Mouse (Mus musculus): ENCODE data around the gene Plscr1.

Plscr1 gene

DNA sequence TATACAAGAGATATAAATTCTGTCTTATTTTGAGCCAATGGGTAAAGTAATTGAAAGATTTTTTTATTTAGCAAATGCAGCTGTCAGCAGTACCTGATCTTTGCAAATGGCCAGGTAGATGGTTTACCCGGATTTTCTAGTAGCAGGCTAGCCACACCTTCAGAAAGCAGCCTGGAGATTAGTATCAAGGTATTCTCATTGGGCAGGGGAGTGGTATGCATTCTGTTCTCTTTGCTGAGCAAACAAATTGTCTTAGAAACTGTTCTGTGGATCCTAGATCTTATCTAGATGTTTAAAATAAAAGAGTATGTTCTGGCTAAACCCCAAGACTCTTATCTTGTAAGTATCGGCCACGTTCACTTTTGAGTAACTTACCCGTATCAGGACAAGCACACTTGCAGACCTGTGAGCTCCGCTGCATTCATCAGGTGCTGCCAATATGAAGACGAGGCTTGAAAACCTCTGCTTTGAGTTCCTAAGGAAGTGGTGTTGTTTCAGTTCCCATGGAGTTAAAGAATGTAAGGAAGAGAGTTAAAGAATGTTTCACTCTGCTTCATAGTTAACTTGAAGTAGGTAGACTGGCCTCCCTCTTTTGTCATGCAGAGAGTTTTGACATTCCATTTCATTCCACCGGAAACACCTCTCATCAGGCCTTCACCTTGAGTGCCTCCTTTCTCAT is 11.1 kb downstream of the Plscr1 start:
- DNase-seq: peak in 1 of 2 experiments; percentile 48

DNA sequence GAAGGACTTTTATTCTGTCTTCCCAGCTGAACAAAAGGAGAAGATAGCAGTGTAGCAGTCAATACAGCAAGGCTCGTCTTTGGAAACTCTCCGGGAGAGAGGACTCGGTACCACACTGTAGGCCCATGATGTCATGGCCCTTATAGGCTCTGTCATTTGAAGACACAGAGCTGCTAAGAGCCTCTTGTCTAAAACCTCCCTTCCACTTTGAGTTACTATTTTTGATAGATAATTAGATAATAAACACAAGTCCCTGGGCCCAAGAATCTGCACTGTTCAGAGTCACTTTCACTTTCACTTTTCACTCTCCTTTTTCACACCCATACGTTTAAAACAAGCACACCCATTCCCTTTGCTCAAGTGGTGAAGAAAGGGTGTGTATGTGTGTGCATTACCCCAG is 16.2 kb downstream of the Plscr1 start:
- DNase-seq: no peak

DNA sequence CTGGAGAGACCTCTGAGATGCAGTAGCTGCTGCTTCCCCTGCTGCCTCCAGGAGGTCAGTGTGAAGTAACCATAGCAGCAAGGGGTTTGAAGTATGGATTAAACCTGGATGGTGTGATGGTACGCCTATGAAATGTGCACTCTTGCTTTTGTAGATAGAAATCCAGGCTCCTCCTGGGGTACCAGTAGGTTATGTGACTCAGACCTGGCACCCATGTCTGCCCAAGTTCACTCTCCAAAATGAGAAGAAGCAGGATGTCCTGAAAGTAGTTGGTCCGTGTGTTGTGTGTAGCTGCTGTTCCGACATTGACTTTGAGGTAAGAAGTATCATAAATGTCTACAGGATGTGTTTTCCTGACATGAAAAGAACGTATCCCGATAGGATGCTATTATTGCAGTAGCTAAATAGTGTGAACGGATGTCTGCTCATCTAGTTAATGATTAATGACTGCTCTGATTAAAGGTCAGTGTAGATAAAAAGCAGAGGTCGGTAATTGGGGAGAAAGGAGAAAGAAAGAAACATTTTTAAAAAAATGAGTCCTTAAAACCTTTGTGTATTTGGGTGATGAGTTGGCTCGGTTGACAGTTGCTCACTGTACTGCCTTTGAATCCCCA is 17.1 kb downstream of the Plscr1 start:
- DNase-seq: no peak

DNA sequence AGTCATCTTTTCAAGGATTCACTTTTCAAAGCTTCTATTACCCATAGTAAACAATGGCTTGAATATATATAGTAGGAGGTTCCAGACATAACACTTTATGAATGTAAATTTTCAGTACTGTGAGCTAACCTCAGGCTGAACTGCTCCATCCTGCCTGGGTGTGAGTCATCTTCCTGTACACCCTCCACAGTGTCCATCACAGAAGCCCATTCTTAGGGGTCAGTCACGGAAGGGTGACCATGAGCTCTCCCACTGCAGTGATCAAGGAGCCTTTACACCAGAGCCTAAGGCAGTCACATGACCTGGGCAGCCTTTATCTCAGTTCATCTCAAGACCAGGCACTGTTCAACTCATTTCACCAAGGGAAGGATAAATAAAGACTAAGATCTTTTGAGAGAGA is 18.2 kb downstream of the Plscr1 start:
- no peak for DNase-seq

DNA sequence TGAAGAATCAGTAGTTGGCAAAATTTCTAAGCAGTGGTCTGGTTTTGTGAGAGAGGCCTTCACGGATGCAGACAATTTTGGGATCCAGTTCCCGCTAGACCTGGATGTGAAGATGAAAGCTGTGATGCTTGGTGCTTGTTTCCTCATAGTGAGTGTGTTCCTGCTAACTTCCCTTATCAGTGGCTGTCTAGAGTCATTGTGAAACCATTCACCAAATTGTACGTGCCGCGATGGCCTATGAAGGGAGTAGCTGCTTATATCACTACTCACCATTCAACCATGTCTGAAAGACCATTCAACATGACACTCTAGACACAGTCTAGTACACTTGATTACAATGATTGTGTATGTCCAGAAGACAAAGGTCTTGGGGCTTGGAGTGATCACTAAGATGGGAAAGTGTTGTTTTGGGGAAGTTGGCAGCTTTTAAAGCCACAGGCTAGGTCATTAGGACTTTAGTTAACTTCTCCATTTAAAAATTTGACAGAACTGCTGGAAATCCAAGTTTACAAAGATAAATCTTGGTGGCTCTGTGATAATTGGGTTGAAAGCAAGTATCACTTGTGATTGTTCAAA is 20.4 kb downstream of the Plscr1 start:
- no peak for DNase-seq

DNA sequence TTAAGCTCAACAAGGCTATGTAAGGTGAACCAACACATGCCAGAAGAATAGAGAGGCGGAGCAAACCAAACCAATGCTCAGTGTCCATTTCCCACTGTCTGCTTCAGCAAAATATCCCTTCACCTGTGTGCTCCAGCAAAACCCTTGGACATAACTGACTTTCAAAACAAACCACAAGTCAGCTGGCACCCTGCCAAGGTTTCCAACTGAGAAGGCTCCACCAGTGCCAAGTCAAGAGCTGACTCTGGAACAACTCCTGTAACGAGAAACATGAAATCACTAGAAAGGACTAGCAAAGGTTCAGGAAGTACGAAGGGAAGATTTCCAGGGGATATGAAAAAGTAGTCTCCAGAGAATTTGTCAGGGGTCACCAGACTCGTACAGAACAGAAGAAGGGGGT is 21.4 kb downstream of the Plscr1 start:
- DNase-seq: peak; percentile 55 to 64

DNA sequence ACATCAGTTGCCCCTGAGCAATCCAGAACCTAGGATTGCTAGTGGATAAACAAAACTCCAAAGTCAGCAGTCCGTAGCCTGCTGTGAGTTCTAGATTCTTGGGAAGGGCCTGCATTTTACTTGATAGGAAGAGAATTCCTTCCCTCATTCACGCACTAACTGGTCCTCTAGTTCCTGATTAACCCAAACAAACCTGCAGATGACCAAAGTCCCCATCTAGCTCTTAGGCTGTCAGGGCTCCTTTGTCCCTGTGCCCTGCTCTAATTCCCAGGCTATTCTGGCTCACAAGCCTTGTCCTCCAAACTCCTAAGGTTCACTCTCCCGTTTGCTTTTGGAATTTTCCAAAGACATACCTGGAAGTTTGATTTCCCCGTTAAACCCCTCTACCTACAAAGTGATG is 23.1 kb downstream of the Plscr1 start:
- no peak for DNase-seq

DNA sequence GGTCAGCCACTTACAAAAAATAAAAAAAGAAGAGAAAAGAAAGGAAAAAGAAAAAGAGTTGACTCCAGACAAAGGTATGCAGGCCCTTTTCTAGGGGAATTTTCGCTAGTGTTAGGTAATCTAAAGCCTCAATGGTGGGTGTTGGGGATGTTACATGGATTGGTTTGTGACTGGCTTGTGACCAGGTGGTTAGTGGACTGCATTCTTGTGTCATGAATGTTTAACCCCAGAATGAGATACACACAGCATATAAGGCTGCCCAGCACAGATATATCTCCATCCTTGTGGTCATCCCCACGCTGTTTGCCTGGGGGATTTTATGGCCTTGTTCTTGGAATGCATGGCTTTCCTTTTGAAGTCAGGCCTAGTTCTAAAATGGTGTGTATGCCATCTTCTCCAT is 23.7 kb downstream of the Plscr1 start:
- DNase-seq: no peak

DNA sequence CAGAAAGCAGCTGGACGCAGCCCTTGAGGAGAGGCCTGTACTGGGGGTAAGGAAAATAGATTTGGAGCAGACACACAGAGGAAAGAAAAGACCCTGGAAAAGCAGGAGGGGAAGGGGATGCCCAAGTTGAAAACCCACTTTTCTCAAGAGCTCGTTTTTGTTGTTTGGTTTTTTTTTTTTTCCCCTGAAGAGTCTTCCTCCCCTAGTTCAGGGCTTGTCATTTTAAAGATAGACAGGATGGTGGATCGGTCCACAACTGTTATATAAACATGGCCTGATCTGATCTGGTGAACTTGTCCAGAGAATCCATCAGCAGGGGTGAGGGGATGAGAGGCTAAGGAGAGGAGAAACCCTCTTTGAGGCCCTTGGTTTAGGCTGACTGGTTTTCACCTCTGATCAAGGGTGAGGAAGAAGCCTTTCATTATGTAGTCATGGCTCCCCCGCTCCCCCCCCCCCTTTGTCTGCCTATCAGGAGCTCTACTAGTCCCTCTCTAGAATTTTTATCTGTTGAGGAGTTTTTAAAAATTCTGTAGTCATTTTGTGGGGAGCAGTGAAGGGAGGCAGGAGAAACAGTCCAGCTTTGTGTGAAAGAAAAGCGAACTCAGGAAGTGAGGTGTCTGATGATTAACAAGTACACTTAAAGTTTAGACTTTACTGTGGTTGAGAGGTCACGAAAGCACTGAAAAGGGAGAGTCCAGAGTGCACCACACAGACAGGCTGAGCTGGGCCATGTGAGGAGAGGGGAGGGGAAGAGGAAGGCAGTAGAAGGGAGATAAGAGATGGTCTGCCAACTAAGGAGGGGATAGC is 24.6 kb downstream of the Plscr1 start:
- no peak for DNase-seq

DNA sequence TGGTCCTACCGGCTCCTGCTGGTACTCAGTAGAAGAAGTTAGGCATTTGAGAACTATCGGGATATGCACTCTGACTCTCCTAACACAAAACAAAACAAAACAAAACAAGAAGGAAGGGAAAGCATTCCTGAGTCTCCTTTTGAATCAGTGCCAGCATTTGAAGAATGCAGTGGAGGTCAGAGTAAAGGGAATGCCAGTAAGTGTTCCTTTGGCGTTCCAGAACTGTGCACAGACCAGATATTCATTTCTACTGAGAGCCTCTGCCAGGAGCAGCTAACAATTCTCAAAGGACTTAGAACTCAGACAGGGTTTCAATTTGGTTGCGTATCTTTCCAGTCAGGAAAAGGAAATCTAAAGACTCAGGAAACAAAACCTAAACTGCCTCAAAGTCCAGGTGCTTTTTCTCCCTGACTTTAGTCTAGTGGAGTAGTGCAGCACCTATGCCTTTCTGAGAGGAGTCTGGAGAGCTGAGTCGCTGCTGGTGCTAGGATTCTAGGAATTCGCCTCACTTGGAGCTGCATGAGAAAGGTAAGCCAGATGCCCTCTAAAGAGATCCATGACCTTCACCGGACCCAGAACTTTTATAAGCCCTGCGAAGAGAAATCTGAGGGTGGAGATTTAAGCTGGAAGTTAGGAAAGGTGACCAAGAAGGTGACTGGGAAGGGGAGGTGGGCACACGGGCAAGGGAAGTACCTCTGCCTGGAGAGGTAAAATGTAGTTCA is 26.1 kb downstream of the Plscr1 start, which contains the start of gene Plscr2:
Gene Plscr2 (plus strand): TSS at position 117 of the 722 bp plus-strand sequence.
- DNase-seq: peak in 1 of 2 experiments; percentile 28

DNA sequence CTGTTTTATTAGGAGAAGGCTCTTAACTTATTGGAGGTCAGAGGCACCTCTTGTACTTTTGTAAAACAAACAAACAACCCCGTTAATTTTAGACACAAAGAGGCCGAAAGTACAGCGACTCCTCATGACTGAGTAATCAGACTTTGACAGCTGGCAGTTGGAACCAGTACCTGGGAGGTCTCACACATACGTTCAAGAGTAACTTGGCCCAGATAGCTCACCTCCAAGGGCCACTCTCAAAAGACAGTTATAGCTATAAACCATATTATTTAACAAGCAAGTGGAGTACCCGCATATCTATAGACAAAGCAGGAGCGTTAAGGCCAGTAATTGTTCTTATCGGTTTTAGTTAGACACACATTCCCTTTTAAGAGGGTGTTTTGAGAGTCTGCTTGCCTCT is 26.8 kb downstream of the Plscr1 start:
- no peak for DNase-seq

DNA sequence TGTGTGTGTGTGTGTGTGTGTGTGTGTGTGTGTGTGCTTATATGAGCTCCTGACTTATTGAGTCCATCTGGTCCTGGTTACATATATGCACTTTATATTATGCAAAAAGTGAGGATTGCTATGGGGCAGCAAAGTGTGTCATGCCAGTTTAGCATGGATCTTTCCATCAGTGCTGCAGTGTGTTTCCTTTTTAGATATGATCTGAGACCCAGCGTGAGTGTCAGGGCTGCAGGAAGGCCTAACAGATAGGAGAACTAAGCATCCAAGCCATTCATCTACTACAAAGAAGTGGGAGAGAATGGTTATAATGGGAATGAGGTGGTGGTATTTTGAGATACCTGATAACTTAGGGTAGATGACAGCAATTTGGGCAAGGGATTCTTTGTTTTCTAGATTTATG is 30.5 kb downstream of the Plscr1 start:
- DNase-seq: no peak

DNA sequence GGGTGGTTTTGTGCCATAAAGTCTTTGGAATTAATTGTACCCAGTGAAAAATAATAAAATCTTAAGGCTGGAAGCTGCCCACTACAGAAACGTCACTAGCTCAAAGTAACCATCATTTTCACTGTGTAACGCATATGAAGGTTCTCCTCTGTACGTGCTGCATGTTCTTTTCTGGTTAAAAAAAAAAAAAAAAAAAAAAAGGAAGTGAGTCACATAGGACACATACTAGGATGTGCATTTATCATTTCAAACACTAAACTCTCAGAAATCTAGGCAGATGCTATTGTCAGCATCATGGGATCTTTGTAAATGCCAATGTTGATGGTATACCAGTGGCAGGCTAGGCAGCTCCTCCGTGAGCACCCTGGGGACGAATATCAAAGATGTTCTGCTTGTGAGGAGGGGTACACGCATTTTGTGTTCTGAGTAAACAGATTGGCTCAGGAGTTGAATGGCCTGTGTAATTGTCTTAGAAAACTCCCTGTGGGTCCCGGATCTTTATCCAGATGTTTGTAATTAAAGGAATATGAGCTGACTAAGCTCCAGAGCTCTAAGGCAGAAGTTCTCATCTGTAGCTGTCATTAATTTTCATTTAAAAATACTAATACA is 33.1 kb downstream of the Plscr1 start:
- DNase-seq: no peak

DNA sequence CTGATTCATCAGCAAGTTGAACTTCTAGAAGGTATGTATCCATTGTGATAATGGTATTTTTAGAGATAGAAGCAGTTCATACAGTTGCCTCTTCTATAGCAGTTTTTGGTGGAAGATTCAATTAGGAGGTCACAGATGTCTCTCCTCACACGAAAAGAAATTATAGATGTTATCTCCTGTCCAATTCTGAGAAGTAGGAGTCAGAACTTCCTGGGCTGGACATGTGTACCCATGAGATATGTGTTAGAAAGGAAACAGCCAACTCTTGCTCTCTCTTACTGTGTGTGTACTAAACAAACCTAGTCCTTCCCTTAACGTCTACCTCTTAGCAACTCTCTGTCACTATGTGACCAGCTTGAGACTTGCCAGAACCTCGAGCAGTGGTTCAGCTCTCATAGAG is 40.1 kb downstream of the Plscr1 start:
- DNase-seq: no peak

DNA sequence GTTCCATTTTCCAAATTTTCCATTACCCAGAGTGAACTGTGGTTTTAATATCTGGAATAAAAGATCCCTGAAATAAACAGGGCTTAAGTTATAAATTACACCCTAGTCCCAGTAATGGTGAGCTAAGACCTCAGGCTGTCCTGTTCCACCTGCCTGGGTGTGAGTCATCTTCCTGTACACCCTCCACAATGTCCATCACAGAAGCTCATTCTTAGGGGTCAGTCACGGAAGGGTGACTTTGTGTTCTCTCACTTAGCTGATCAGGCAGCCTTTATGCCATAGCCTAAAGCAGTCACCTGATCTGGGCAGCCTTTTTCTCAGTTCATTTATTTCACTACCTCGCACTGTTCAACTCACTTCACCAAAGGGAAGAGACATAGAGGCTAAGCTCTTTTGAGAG is 42.6 kb downstream of the Plscr1 start:
- no peak for DNase-seq

DNA sequence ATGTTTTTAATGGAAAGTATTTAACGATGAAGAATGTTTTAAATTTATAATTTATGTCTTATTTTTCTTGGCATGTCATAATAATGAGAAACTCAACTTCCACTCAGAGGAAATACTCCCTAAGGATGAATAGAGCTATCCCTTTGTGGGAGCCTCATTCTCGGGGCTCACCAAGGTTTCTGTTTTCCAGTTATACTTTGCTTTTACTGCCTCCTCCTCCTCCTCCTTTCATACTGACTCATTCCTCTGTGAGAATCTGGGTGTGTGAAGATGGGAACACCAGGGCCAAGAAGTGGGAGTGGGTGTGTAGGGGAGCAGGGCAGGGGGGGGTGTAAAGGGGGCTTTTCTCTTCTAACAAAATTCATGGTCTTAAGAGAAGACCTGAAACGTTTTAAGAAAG is 43.4 kb downstream of the Plscr1 start:
- no peak for DNase-seq

DNA sequence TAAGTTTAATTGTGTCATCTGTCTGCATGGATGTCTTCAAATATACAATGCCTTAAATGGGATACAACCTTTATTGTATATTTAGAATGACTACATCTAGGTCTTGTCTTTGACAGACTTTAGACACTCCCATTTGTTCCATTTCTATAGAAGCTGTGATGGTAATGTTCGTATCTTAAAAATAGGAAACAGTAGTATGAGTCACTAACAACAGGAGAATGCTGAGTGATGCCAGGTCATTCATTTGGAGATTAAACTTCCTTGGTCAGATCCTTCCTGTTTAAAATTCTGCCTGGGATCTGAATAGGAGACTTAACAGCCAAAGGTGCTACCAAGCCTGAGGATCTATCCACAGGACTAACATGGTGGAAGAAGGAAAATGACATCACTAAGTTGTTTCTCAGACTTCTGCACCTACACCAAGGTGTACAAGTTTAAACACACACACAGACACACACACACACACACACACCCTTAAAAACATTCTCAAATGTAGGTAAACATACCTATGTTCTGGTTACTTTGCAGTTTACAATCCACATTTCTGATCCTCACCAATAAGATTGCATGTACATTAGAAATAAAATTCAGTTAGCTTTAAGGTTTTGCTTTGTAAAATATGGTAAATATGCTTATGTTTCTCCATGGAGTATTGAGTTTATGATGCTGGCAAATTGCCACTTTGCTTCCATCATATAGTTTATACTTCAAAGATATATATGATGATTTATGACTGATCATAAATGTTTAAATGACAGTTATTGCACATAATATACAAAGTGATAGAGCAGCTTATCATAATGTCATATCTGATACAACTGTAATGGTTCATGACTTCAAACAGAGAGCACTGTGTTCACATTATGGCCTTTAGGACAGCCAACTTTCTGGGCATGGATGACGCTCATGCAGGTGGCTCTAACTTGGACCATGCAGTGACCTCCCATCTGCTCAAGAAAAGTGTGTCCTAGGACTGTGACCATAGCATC is 44.3 kb downstream of the Plscr1 start:
- no peak for DNase-seq

DNA sequence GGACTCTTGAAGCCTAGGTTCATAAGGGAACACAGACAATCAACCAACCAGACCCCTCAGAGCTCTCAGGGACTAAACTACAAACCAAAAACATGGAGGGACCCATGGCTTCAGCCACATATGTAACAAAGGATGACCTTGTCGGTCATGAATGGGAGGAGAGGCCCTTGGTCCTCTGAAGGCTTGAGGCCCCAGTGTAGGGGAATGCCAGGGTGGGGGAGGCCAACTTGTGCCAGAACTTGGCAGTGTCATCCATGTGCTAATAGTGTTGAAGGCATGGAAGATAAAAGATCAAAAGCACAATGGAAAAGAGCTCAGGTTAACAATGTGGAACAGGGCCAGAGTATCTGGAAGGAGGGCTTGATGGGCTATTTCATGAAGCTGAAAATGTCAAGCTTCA is 48.7 kb downstream of the Plscr1 start:
- DNase-seq: no peak

DNA sequence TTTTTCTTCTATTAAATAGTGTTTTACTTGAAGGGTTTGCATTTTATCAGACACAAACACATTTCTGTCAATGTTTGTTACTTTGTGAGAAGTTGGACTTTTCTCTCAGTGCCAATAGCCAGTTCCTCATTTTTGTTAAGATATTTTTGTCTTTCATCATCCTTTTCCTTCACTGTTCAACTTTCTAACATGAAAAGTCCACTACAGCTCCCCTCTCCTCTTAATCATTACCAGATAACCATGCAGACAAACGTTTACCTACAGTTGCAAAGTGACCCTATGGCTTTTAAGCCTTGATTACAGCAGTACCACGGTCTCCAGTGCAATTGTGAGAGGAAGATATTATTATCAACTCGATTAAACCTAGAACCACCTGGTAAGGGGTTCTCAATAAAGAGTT is 51.7 kb downstream of the Plscr1 start:
- no peak for DNase-seq

DNA sequence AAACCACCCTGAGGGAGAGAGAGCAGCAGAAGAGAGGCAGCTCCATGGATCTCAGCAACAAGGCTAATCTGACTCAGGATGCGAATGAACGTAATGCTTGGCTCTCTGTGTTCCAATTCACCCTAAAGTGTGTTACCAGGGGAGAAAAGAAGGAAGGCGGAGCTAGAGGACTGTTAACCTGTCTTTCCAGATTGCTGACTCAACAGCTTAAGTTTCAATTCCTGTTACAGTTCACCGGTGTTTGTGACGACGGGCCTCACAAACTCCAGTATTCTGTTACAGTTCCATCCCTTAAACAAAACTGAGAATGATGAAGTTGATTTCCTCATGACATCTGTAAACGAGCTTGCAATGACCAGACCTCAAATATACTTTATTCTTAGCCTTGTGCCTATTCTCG is 55.5 kb downstream of the Plscr1 start:
- no peak for DNase-seq

DNA sequence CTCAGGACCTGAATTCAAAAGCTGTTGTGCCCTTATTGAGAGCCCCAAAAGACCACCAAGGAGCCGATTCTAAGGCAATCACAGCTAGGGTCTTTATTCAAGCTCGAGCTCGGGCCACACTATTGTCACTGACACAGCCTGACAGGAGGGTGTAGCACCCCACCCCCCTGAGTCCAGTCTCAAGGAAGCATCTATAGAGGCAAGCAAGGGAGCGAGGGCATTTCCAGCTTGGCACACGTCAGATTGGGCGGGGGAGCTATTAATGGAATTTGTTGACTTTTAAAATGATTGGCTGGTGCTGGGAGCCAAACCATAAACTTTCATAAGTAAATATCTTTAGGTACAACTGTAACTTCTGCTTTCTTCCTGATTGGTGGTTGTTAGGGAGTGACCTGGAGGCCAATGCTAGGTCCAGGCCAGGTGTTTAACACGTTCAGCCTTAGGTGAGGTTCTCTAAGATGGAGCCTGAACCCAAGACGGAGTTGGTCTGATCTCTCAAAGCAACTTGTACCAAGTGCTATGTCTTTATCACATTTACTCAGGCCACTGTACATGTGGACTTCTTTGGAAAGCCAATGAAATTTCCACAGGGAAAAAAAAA is 56.2 kb downstream of the Plscr1 start:
- DNase-seq: no peak
